Mouse (Mus musculus) hindbrain, embryonic 15.5 days (tissue): Measurements from ENCODE around the gene Neo1. TPM values are rescaled to one million over a fixed set of nuclear protein-coding genes. Genes with fewer than 3 reads are reported as not detected.

Experiments
- ATAC-seq: fragments of 200-750 bp; cut with Nextera tagmentation; 2 replicates; pipeline ENCODE4 v1.8.0; 2017; ENCODE audit warnings: low read depth, moderate number of reproducible peaks, moderate TSS enrichment; ENCODE audit not compliant: low FRiP score
- H3K27ac ChIP-seq: fragments of 300-500 bp; sonication (generic); replicated peaks from 2 replicates; pipeline ENCODE4 v1.5.1; 2015; ENCODE audit warnings: mild to moderate bottlenecking, inconsistent platforms
- H3K27me3 ChIP-seq: fragments of 300-500 bp; sonication (generic); 2 replicates; pipeline ENCODE4 v1.6.1; 2015; ENCODE audit warnings: control low read depth, inconsistent platforms
- H3K36me3 ChIP-seq: fragments of 300-500 bp; sonication (generic); 2 replicates; pipeline ENCODE4 v1.6.1; 2015; ENCODE audit warnings: control low read depth, inconsistent platforms
- H3K4me1 ChIP-seq: fragments of 300-500 bp; sonication (generic); replicated peaks from 2 replicates; pipeline ENCODE4 v1.6.1; 2015; ENCODE audit warnings: control low read depth, inconsistent platforms
- H3K4me2 ChIP-seq: fragments of 300-500 bp; sonication (generic); 2 replicates; pipeline ENCODE4 v1.6.1; 2015; ENCODE audit warnings: moderate library complexity, mild to moderate bottlenecking, inconsistent platforms
- H3K4me3 ChIP-seq: fragments of 300-500 bp; sonication (generic); 2 replicates; pipeline ENCODE4 v1.5.1; 2015; ENCODE audit warnings: mild to moderate bottlenecking, inconsistent platforms
- H3K9ac ChIP-seq: fragments of 300-500 bp; sonication (generic); 2 replicates; pipeline ENCODE4 v1.6.1; 2015; ENCODE audit warnings: inconsistent platforms
- H3K9me3 ChIP-seq: fragments of 300-500 bp; sonication (generic); 2 replicates; pipeline ENCODE4 v1.6.1; 2016; ENCODE audit warnings: control low read depth, inconsistent platforms
- WGBS: fragments of 180-500 bp; shearing (Covaris S2); methylation state at CpG from one replicate; pipeline ENCODE4 v1.1.7; 2015; 5-methylcytosine and 5-hydroxymethylcytosine counted together
- polyA plus RNA-seq: library from polyadenylated mRNA; unstranded; fragments of >200 nt; fragmentation: Nextera tagmentation; extraction: Ambion mirVana; gene quantifications from 2 replicates; pipeline ENCODE4 v1.2.1, GENCODE M21; 2015

Gene Neo1
- polyA plus RNA-seq, 1 experiment from 2014 or later: 49.6 TPM

DNA sequence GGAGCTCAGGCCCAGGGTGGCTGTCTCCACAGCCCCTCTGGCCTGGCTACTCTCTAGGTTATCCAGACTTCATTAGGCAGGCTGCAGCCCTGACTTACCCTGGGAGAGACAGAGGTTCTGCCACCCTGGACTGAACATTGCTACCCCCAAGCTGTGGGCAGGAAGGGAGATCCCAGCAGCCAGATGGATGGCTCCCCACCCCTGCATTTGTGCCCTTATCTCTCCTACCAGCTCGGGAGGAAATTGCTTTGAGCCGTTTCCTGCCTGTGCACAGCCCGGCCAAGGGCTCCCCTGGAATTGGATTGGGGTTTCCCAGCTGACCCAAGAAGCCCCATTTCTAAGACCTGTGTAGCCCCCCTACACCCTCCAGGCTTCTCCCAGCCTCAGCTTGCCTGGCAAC is 189.2 kb downstream of the Neo1 start:
- no peak for ATAC-seq
- H3K4me3 ChIP-seq: no peak overlapping the region
- peaks cover 15% of the 10 kb centered on the region for H3K4me1 ChIP-seq
- H3K9ac ChIP-seq: no peak overlapping the region
- WGBS: 63% methylated on average over 3 of the region's 3 CpGs
- no peaks in the 10 kb centered on the region for H3K9me3 ChIP-seq
- H3K27me3 ChIP-seq: no peaks in the 10 kb centered on the region
- H3K36me3 ChIP-seq: 0 out of 2 replicates have a peak, but pooled peaks cover 2% of the 10 kb centered on the region
- H3K27ac ChIP-seq: no peak overlapping the region
- no peak overlapping the region for H3K4me2 ChIP-seq

DNA sequence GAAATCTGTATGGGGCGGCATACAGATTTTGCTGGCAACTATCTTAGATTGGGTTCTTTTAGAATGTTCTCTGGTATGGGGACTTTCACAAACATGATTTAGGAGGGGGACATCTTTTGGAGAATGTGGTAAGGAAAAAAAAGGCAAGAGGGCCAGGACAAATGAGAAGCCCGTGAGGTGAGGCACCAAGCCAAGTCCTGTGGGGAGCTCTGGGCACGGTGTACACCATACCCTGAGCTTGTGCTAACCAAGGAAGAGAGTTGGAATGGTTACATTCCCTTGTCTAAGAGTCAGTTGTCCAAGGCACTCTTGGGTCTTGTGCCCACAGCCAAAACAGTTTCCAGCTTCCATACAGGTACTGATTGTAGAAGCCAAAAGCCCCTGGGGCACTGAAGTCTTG is 191.6 kb downstream of the Neo1 start:
- H3K9me3 ChIP-seq: no peaks in the 10 kb centered on the region
- H3K4me3 ChIP-seq: no peak overlapping the region
- 0 out of 2 replicates have a peak, but pooled peaks cover 2% of the 10 kb centered on the region for H3K36me3 ChIP-seq
- 90% methylated on average over 3 of the region's 3 CpGs for WGBS
- H3K4me2 ChIP-seq: no peak overlapping the region
- H3K27ac ChIP-seq: no peak overlapping the region
- no peaks in the 10 kb centered on the region for H3K27me3 ChIP-seq
- no peak for ATAC-seq
- peaks cover 9% of the 10 kb centered on the region for H3K4me1 ChIP-seq
- no peak overlapping the region for H3K9ac ChIP-seq

DNA sequence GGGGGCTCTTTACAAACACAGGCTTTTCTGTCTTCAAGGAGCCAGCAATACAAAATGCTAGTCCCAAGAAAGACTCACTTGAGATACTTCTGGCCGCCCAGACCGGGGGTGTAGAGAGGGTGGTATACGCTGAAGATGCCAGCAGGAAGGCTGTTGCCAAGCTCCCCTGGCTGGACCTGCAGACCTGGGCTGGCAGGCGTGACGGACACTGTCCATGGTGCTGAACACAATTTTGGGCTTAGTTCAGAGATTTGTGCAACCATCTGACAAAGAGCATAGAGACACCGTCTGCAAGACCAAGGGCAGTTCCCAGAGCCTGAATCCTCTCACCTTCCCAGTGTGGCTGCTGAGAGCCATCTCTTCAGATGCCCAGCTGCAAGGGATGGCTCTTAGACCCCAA is 194.6 kb downstream of the Neo1 start:
- no peak overlapping the region for H3K4me2 ChIP-seq
- H3K9me3 ChIP-seq: no peaks in the 10 kb centered on the region
- H3K4me3 ChIP-seq: no peak overlapping the region
- 0 out of 2 replicates have a peak, but pooled peaks cover 2% of the 10 kb centered on the region for H3K36me3 ChIP-seq
- 26% methylated on average over 6 of the region's 6 CpGs for WGBS
- H3K27me3 ChIP-seq: no peaks in the 10 kb centered on the region
- no peak for ATAC-seq
- no peak overlapping the region for H3K9ac ChIP-seq
- H3K4me1 ChIP-seq: 0 out of 2 replicates have a peak, but pooled peaks cover 4% of the 10 kb centered on the region
- no peak overlapping the region for H3K27ac ChIP-seq

- 72% methylated on average over 5 of the region's 5 CpGs for WGBS
- H3K9ac ChIP-seq: no peak overlapping the region
- no peaks in the 10 kb centered on the region for H3K27me3 ChIP-seq
- H3K4me2 ChIP-seq: no peak overlapping the region
- H3K9me3 ChIP-seq: no peaks in the 10 kb centered on the region
- H3K36me3 ChIP-seq: no peaks in the 10 kb centered on the region
- H3K4me1 ChIP-seq: 0 out of 2 replicates have a peak, but pooled peaks cover 6% of the 10 kb centered on the region
- no peak for ATAC-seq
- H3K4me3 ChIP-seq: no peak overlapping the region
- no peak overlapping the region for H3K27ac ChIP-seq
These were observed 197.7 kb downstream of the Neo1 start for GRCm38 (mm10) chr9:58838504-58838903.

GRCm38 (mm10) chr9:58837174-58837573 is 199.1 kb downstream of the Neo1 start:
- no peaks in the 10 kb centered on the region for H3K27me3 ChIP-seq
- ATAC-seq: no peak
- WGBS: 73% methylated on average over 5 of the region's 5 CpGs

DNA sequence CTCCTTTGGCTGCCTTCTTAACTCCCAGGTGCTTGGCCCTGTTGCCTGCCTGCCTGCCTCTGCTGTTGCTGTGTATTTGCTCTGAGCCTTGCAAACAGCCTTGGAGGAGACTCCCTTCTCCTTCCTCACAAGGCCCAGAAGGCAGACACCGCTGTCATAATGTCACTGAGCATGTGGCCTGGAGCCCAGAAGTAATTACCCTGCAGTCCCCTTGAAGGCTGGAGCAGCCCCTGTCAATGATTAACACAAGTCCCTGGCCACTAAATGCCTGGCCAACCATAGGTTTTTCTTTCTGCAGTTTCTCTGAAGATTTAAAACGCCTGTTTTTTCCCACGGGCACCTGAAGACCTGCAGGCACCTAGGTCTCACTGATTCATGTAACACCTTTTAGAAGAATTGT is 203.3 kb downstream of the Neo1 start:
- Histone ChIP-seq H3K9me3 (no peaks in the 10 kb centered on the region), H3K27me3 (no peaks in the 10 kb centered on the region), H3K4me2 (no peak overlapping the region), H3K36me3 (no peaks in the 10 kb centered on the region), H3K4me3 (no peak overlapping the region), H3K4me1 (peaks cover 30% of the 10 kb centered on the region), H3K27ac (no peak overlapping the region), H3K9ac (no peak overlapping the region)
- no peak for ATAC-seq
- WGBS: 55% methylated on average over 3 of the region's 3 CpGs

More at GRCm38 (mm10) chr9:58837174-58837573, 199.1 kb downstream of the Neo1 start:
- Histone ChIP-seq H3K9ac (no peak overlapping the region), H3K4me2 (no peak overlapping the region), H3K4me1 (peaks cover 15% of the 10 kb centered on the region), H3K36me3 (no peaks in the 10 kb centered on the region), H3K9me3 (no peaks in the 10 kb centered on the region), H3K4me3 (no peak overlapping the region), H3K27ac (no peak overlapping the region)

DNA sequence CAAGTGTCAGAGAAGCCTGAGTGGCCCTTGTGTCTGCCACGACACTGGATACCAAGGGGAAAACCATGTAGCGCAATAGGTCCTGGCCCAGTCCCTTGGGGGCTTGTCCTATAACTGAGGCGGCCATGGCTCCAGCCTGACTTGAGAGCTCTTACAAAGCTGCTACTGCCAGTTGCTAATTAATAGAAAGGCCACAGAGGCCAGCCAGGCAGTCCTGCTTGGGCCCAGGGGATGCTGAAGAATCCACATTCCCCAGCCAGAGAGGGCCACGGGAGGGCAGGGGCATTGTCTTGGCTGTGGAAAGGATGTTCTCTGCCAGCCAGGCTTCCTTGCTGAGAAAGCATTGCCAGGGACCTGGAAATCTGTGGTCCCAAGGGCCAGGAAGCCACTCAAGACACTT is 206.6 kb downstream of the Neo1 start:
- Histone ChIP-seq H3K4me1 (peaks cover 58% of the 10 kb centered on the region), H3K27ac (no peak overlapping the region), H3K9me3 (no peaks in the 10 kb centered on the region), H3K27me3 (no peaks in the 10 kb centered on the region), H3K4me2 (no peak overlapping the region), H3K9ac (no peak overlapping the region), H3K36me3 (no peaks in the 10 kb centered on the region), H3K4me3 (no peak overlapping the region)
- 40% methylated on average over 4 of the region's 4 CpGs for WGBS
- no peak for ATAC-seq

Other genes starting within 250 kb of the Neo1 start
- 3.8 and 4.3 TPM in 2 replicates for gene Hcn4, start 213.0 kb downstream of the Neo1 start, polyA plus RNA-seq